Mouse (Mus musculus) NIH3T3 (cell line): ENCODE data around the gene Lin7a.
"Not testable (repeated sequence)": the region's sequence is repeated elsewhere in the genome, so short reads cannot be mapped to it uniquely, and the experiment has no call there.

ENCODE experiments used
- DNase-seq: peaks from one replicate; pipeline ENCODE4 v3.0.0-alpha.2; 2012; ENCODE audit warnings: low read depth

The Lin7a gene

GRCm38 (mm10) chr10:107237076-107237475 is 34.4 kb upstream of the Lin7a start:
- no peak for DNase-seq

- DNase-seq = no peak
Measured at GRCm38 (mm10) chr10:107237736-107238135, 33.8 kb upstream of the Lin7a start.

GRCm38 (mm10) chr10:107238151-107238860 is 33.2 kb upstream of the Lin7a start:
- no peak for DNase-seq

GRCm38 (mm10) chr10:107238861-107239435 is 32.5 kb upstream of the Lin7a start:
- no peak for DNase-seq

GRCm38 (mm10) chr10:107239651-107240330 is 31.7 kb upstream of the Lin7a start:
- DNase-seq = no peak

GRCm38 (mm10) chr10:107240446-107240845 is 31.0 kb upstream of the Lin7a start:
- DNase-seq = no peak

GRCm38 (mm10) chr10:107240986-107241385 is 30.5 kb upstream of the Lin7a start:
- DNase-seq = no peak

- no peak for DNase-seq
Measured at GRCm38 (mm10) chr10:107241406-107241805, 30.1 kb upstream of the Lin7a start.

- not testable (repeated sequence) for DNase-seq
Measured at GRCm38 (mm10) chr10:107241999-107242398, 29.5 kb upstream of the Lin7a start.

GRCm38 (mm10) chr10:107242696-107243400 is 28.6 kb upstream of the Lin7a start:
- DNase-seq = no peak

- DNase-seq = no peak
Measured at GRCm38 (mm10) chr10:107244211-107244610, 27.3 kb upstream of the Lin7a start.

- DNase-seq = no peak
Measured at GRCm38 (mm10) chr10:107244691-107245530, 26.6 kb upstream of the Lin7a start.

GRCm38 (mm10) chr10:107245531-107245840 is 26.0 kb upstream of the Lin7a start:
- no peak for DNase-seq

GRCm38 (mm10) chr10:107245961-107246460 is 25.5 kb upstream of the Lin7a start:
- no peak for DNase-seq

GRCm38 (mm10) chr10:107247001-107247670 is 24.4 kb upstream of the Lin7a start:
- DNase-seq = no peak

- no peak for DNase-seq
Measured at GRCm38 (mm10) chr10:107248481-107248880, 23.0 kb upstream of the Lin7a start.

- DNase-seq = no peak
Measured at GRCm38 (mm10) chr10:107249056-107249455, 22.4 kb upstream of the Lin7a start.

GRCm38 (mm10) chr10:107249606-107250186 is 21.8 kb upstream of the Lin7a start:
- DNase-seq = no peak

GRCm38 (mm10) chr10:107250346-107251210 is 20.9 kb upstream of the Lin7a start:
- DNase-seq = no peak

GRCm38 (mm10) chr10:107251271-107251670 is 20.2 kb upstream of the Lin7a start:
- DNase-seq = no peak
